Mouse (Mus musculus) hindbrain, embryonic 16.5 days (tissue): ENCODE measurements at regions not wholly inside any gene's neighbourhood (a gene's known extent, or its start where the extent isn't known, plus 50 kb on each side); places are given as distances from the start of the nearest gene placed in this dataset.
"Not testable (repeated sequence)": the region's sequence is repeated elsewhere in the genome, so short reads cannot be mapped to it uniquely, and the experiment has no call there.

Source experiments
- ATAC-seq: fragments of 200-750 bp; cut with Nextera tagmentation; 2 replicates; pipeline ENCODE4 v1.8.0; 2017; ENCODE audit warnings: moderate TSS enrichment, moderate library complexity
- H3K27ac ChIP-seq: fragments of 300-500 bp; sonication (generic); 2 replicates; pipeline ENCODE4 v1.5.1; 2014; ENCODE audit warnings: low read depth, mild to moderate bottlenecking, control low read depth, low read length, moderate library complexity
- H3K27me3 ChIP-seq: fragments of 300-500 bp; sonication (generic); replicated peaks from 2 replicates; pipeline ENCODE4 v1.6.1; 2014; ENCODE audit warnings: low read length; ENCODE audit not compliant: control insufficient read depth, insufficient read depth
- H3K36me3 ChIP-seq: fragments of 300-500 bp; sonication (generic); 2 replicates; pipeline ENCODE4 v1.6.1; 2014; ENCODE audit warnings: mild to moderate bottlenecking, low read length, moderate library complexity, mixed read lengths; ENCODE audit not compliant: control insufficient read depth, insufficient read depth
- H3K4me1 ChIP-seq: fragments of 300-500 bp; sonication (generic); 2 replicates; pipeline ENCODE4 v1.6.1; 2014; ENCODE audit warnings: low read depth, low read length; ENCODE audit not compliant: control insufficient read depth, insufficient read depth
- H3K4me2 ChIP-seq: fragments of 300-500 bp; sonication (generic); 2 replicates; pipeline ENCODE4 v1.6.1; 2014; ENCODE audit warnings: mild to moderate bottlenecking, low read length, control low read depth, moderate library complexity
- H3K4me3 ChIP-seq: fragments of 300-500 bp; sonication (generic); 2 replicates; pipeline ENCODE4 v1.5.1; 2014; ENCODE audit warnings: mild to moderate bottlenecking, low read length, control low read depth, moderate library complexity
- H3K9ac ChIP-seq: fragments of 300-500 bp; sonication (generic); 2 replicates; pipeline ENCODE4 v1.6.1; 2014; ENCODE audit warnings: low read depth, mild to moderate bottlenecking, control low read depth, low read length, moderate library complexity
- H3K9me3 ChIP-seq: fragments of 300-500 bp; sonication (generic); 2 replicates; pipeline ENCODE4 v1.6.1; 2014; ENCODE audit warnings: mild to moderate bottlenecking, low read length, moderate library complexity; ENCODE audit not compliant: control insufficient read depth
- WGBS: fragments of 180-500 bp; shearing (Covaris S2); extraction: QIAGEN DNeasy Blood & Tissue Kit; methylation state at CpG from one replicate; pipeline ENCODE4 v1.1.7; 2014; 5-methylcytosine and 5-hydroxymethylcytosine counted together

- no peak overlapping the region for H3K9ac ChIP-seq
These were observed 276.6 kb downstream of the Eipr1 start for GRCm38 (mm10) chr12:29028171-29028570.

GRCm38 (mm10) chr12:29029461-29029860 lies 277.9 kb downstream of the Eipr1 start:
- Histone ChIP-seq H3K9me3 (no peaks in the 10 kb centered on the region), H3K36me3 (no peaks in the 10 kb centered on the region), H3K9ac (no peak overlapping the region), H3K4me3 (no peak overlapping the region), H3K4me2 (no peak overlapping the region), H3K4me1 (no peaks in the 10 kb centered on the region), H3K27me3 (no peaks in the 10 kb centered on the region), H3K27ac (no peak overlapping the region)
- peak; percentile 30; the same call in 1 of the 2 replicates for ATAC-seq
- WGBS: 38% methylated on average over 7 of the region's 7 CpGs

More at GRCm38 (mm10) chr12:29028171-29028570, 276.6 kb downstream of the Eipr1 start:
- H3K27ac ChIP-seq: no peak overlapping the region
- 79% methylated on average over 3 of the region's 3 CpGs for WGBS
- no peak overlapping the region for H3K4me2 ChIP-seq
- no peaks in the 10 kb centered on the region for H3K27me3 ChIP-seq
- H3K4me3 ChIP-seq: no peak overlapping the region
- H3K9me3 ChIP-seq: no peaks in the 10 kb centered on the region
- no peaks in the 10 kb centered on the region for H3K4me1 ChIP-seq
- no peak for ATAC-seq
- no peaks in the 10 kb centered on the region for H3K36me3 ChIP-seq

- H3K4me3 ChIP-seq: no peak overlapping the region
- H3K9me3 ChIP-seq: no peaks in the 10 kb centered on the region
- ATAC-seq: no peak
- H3K27ac ChIP-seq: no peak overlapping the region
- peaks cover 14% of the 10 kb centered on the region for H3K4me1 ChIP-seq
- H3K4me2 ChIP-seq: no peak overlapping the region
- no peak overlapping the region for H3K9ac ChIP-seq
- H3K27me3 ChIP-seq: no peaks in the 10 kb centered on the region
- WGBS: 72% methylated on average over 8 of the region's 8 CpGs
- no peaks in the 10 kb centered on the region for H3K36me3 ChIP-seq
These were observed 294.4 kb downstream of the Eipr1 start for GRCm38 (mm10) chr12:29046009-29046408.

GRCm38 (mm10) chr12:29048596-29048995 lies 297.0 kb downstream of the Eipr1 start:
- H3K27me3 ChIP-seq, H3K9me3 ChIP-seq, H3K4me3 ChIP-seq, H3K4me2 ChIP-seq, H3K36me3 ChIP-seq, H3K9ac ChIP-seq, ATAC-seq: not testable (repeated sequence)
- WGBS: 49% methylated on average over 2 of the region's 4 CpGs
- Histone ChIP-seq H3K4me1 (peaks cover 14% of the 10 kb centered on the region), H3K27ac (peak overlapping the region; percentile 72)

- Histone ChIP-seq H3K36me3 (no peaks in the 10 kb centered on the region), H3K27me3 (no peaks in the 10 kb centered on the region), H3K4me2 (no peak overlapping the region), H3K4me1 (peaks cover 14% of the 10 kb centered on the region), H3K27ac (peak overlapping the region; percentile 72), H3K9ac (peak overlapping the region; percentile 9; the same call in 1 of the 2 replicates), H3K4me3 (no peak overlapping the region), H3K9me3 (no peaks in the 10 kb centered on the region)
- peak; percentile 92 for ATAC-seq
- 6% methylated on average over 8 of the region's 8 CpGs for WGBS
These were observed 297.5 kb downstream of the Eipr1 start for GRCm38 (mm10) chr12:29049105-29049511.

GRCm38 (mm10) chr12:29049801-29050200 lies 298.2 kb downstream of the Eipr1 start:
- H3K4me2 ChIP-seq: no peak overlapping the region
- H3K36me3 ChIP-seq: no peaks in the 10 kb centered on the region
- H3K4me3 ChIP-seq: no peak overlapping the region
- no peaks in the 10 kb centered on the region for H3K9me3 ChIP-seq
- peak overlapping the region; percentile 72 for H3K27ac ChIP-seq
- no peak for ATAC-seq
- no peaks in the 10 kb centered on the region for H3K27me3 ChIP-seq
- H3K4me1 ChIP-seq: peaks cover 17% of the 10 kb centered on the region
- no peak overlapping the region for H3K9ac ChIP-seq

GRCm38 (mm10) chr12:29050516-29051251 lies 299.1 kb downstream of the Eipr1 start:
- H3K9me3 ChIP-seq: no peaks in the 10 kb centered on the region
- peak overlapping the region; percentile 16 for H3K27ac ChIP-seq
- no peaks in the 10 kb centered on the region for H3K27me3 ChIP-seq
- ATAC-seq: peak; percentile 57
- no peaks in the 10 kb centered on the region for H3K36me3 ChIP-seq
- H3K4me1 ChIP-seq: peaks cover 17% of the 10 kb centered on the region
- no peak overlapping the region for H3K4me2 ChIP-seq
- no peak overlapping the region for H3K4me3 ChIP-seq
- H3K9ac ChIP-seq: no peak overlapping the region
- 34% methylated on average over 8 of the region's 8 CpGs for WGBS

- Histone ChIP-seq H3K4me1 (peaks cover 11% of the 10 kb centered on the region), H3K27me3 (no peaks in the 10 kb centered on the region), H3K36me3 (no peaks in the 10 kb centered on the region), H3K4me3 (no peak overlapping the region), H3K9ac (no peak overlapping the region), H3K4me2 (no peak overlapping the region), H3K27ac (no peak overlapping the region; the same call in 1 of the 2 replicates), H3K9me3 (no peaks in the 10 kb centered on the region)
- WGBS: 31% methylated on average over 7 of the region's 7 CpGs
- ATAC-seq: peak; percentile 67
These were observed 302.8 kb downstream of the Eipr1 start for GRCm38 (mm10) chr12:29054367-29054766.

GRCm38 (mm10) chr12:29062025-29062637 lies 310.5 kb downstream of the Eipr1 start:
- Histone ChIP-seq H3K27me3 (no peaks in the 10 kb centered on the region), H3K27ac (peak overlapping the region; percentile 27), H3K4me2 (no peak overlapping the region), H3K9ac (no peak overlapping the region), H3K9me3 (no peaks in the 10 kb centered on the region), H3K36me3 (no peaks in the 10 kb centered on the region), H3K4me1 (peaks cover 8% of the 10 kb centered on the region), H3K4me3 (no peak overlapping the region)
- ATAC-seq: peak; percentile 59
- 62% methylated on average over 14 of the region's 14 CpGs for WGBS
